Mouse (Mus musculus) heart, embryonic 13.5 days (tissue): ENCODE data around the gene Ddx52. TPM values are rescaled to one million over a fixed set of nuclear protein-coding genes. Genes with fewer than 3 reads are reported as not detected.

Experiments used
- ATAC-seq: fragments of 200-750 bp; cut with Nextera tagmentation; 2 replicates; pipeline ENCODE4 v1.8.0; 2017; ENCODE audit warnings: moderate TSS enrichment; ENCODE audit not compliant: insufficient number of reproducible peaks, low FRiP score, low TSS enrichment; ENCODE audit errors: extremely low read depth
- H3K27ac ChIP-seq: fragments of 300-500 bp; sonication (generic); replicated peaks from 2 replicates; pipeline ENCODE4 v1.5.1; 2015; ENCODE audit warnings: moderate library complexity, mild to moderate bottlenecking, inconsistent platforms
- H3K27me3 ChIP-seq: fragments of 300-500 bp; sonication (generic); replicated peaks from 2 replicates; pipeline ENCODE4 v1.6.1; 2015; ENCODE audit warnings: mild to moderate bottlenecking, inconsistent platforms
- H3K36me3 ChIP-seq: fragments of 300-500 bp; sonication (generic); 2 replicates; pipeline ENCODE4 v1.6.1; 2015; ENCODE audit warnings: mild to moderate bottlenecking, inconsistent platforms
- H3K4me1 ChIP-seq: fragments of 300-500 bp; sonication (generic); 2 replicates; pipeline ENCODE4 v1.6.1; 2015; ENCODE audit warnings: inconsistent platforms
- H3K4me2 ChIP-seq: fragments of 300-500 bp; sonication (generic); 2 replicates; pipeline ENCODE4 v1.6.1; 2015; ENCODE audit warnings: inconsistent platforms, mild to moderate bottlenecking, moderate library complexity
- H3K4me3 ChIP-seq: fragments of 300-500 bp; sonication (generic); 2 replicates; pipeline ENCODE4 v1.5.1; 2015; ENCODE audit warnings: moderate library complexity, mild to moderate bottlenecking, inconsistent platforms
- H3K9ac ChIP-seq: fragments of 300-500 bp; sonication (generic); 2 replicates; pipeline ENCODE4 v1.6.1; 2015; ENCODE audit warnings: inconsistent platforms, mild to moderate bottlenecking, moderate library complexity
- H3K9me3 ChIP-seq: fragments of 300-500 bp; sonication (generic); 2 replicates; pipeline ENCODE4 v1.6.1; 2016; ENCODE audit warnings: inconsistent platforms
- WGBS: fragments of 180-500 bp; shearing (Covaris S2); methylation state at CpG from one replicate; pipeline ENCODE4 v1.1.7; 2015; ENCODE audit warnings: mixed read lengths; 5-methylcytosine and 5-hydroxymethylcytosine counted together
- polyA plus RNA-seq: library from polyadenylated mRNA; unstranded; fragments of >200 nt; fragmentation: Nextera tagmentation; extraction: Ambion mirVana; gene quantifications from 2 replicates; pipeline ENCODE4 v1.2.1, GENCODE M21; 2015

Gene Ddx52
- polyA plus RNA-seq, 1 experiment from 2014 or later, result 20.6 TPM

- Histone ChIP-seq H3K9ac (no peak overlapping the region), H3K36me3 (no peaks in the 10 kb centered on the region), H3K27ac (no peak overlapping the region), H3K4me1 (no peaks in the 10 kb centered on the region), H3K9me3 (no peaks in the 10 kb centered on the region), H3K4me2 (no peak overlapping the region), H3K4me3 (no peak overlapping the region), H3K27me3 (peaks cover 23% of the 10 kb centered on the region)
- 68% methylated on average over 10 of the region's 10 CpGs for WGBS
- no peak for ATAC-seq
These were observed 9.3 kb upstream of the Ddx52 start for GRCm38 (mm10) chr11:83932506-83933106.

GRCm38 (mm10) chr11:83933376-83933775 is 8.5 kb upstream of the Ddx52 start:
- no peak overlapping the region for H3K9ac ChIP-seq
- no peak overlapping the region for H3K4me2 ChIP-seq
- WGBS, result 82% methylated on average over 4 of the region's 4 CpGs
- H3K9me3 ChIP-seq, result no peaks in the 10 kb centered on the region
- H3K36me3 ChIP-seq, result no peaks in the 10 kb centered on the region
- no peak overlapping the region for H3K4me3 ChIP-seq
- H3K4me1 ChIP-seq, result no peaks in the 10 kb centered on the region
- ATAC-seq, result no peak
- peaks cover 31% of the 10 kb centered on the region for H3K27me3 ChIP-seq
- H3K27ac ChIP-seq, result no peak overlapping the region

DNA sequence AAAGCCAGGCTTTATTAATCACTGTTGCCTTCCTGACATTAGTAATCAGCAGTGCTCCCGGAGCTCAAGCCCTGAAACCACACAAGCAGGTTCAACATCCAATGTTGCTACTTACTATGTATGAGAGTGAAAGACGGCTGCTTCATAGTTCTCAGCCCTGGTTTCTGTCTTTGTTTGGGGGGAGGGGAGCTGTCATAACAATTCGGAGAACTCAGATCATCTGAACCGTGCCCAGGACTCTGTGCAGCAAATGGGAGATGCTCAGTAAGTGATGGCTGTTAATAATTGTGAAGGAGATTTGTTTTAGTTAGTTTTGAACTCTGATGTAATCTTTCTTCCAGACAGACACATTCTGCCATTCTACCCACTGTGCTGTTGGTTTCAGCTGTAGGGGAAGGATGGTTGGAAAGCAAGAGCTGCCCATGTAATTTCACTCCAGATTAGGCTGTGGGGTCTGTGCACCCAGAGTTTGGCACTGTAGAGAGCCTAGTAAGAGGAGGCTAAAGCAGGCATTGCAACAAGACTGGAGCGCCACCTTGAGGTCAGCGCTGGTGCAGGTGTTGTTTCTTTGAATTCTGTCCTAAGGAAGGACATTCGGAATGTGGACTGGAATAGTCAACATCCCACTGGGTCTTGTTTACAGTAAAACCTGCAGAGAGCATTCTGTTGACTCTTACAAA is 5.7 kb upstream of the Ddx52 start:
- H3K27ac ChIP-seq, result no peak overlapping the region
- H3K4me3 ChIP-seq, result no peak overlapping the region
- no peaks in the 10 kb centered on the region for H3K4me1 ChIP-seq
- WGBS, result 15% methylated on average over 7 of the region's 7 CpGs
- H3K27me3 ChIP-seq, result peaks cover 50% of the 10 kb centered on the region
- H3K9me3 ChIP-seq, result no peaks in the 10 kb centered on the region
- no peak for ATAC-seq
- H3K36me3 ChIP-seq, result no peaks in the 10 kb centered on the region
- no peak overlapping the region for H3K4me2 ChIP-seq
- H3K9ac ChIP-seq, result no peak overlapping the region

GRCm38 (mm10) chr11:83938556-83938955 is 3.3 kb upstream of the Ddx52 start:
- WGBS, result 66% methylated on average over 8 of the region's 8 CpGs
- no peak for ATAC-seq
- H3K27ac ChIP-seq, result no peak overlapping the region

GRCm38 (mm10) chr11:83956822-83957221 is 15.0 kb downstream of the Ddx52 start:
- H3K4me2 ChIP-seq, result no peak overlapping the region
- 87% methylated on average over 2 of the region's 2 CpGs for WGBS
- peaks cover 97% of the 10 kb centered on the region for H3K36me3 ChIP-seq
- no peaks in the 10 kb centered on the region for H3K9me3 ChIP-seq
- no peak for ATAC-seq
- H3K27ac ChIP-seq, result no peak overlapping the region
- no peak overlapping the region for H3K9ac ChIP-seq
- H3K4me3 ChIP-seq, result no peak overlapping the region
- H3K4me1 ChIP-seq, result no peaks in the 10 kb centered on the region
- no peaks in the 10 kb centered on the region for H3K27me3 ChIP-seq

More at GRCm38 (mm10) chr11:83938556-83938955, 3.3 kb upstream of the Ddx52 start:
- no peaks in the 10 kb centered on the region for H3K9me3 ChIP-seq
- no peak overlapping the region for H3K4me2 ChIP-seq
- no peak overlapping the region for H3K9ac ChIP-seq
- H3K4me1 ChIP-seq, result peaks cover 9% of the 10 kb centered on the region
- peaks cover 47% of the 10 kb centered on the region for H3K27me3 ChIP-seq
- no peak overlapping the region for H3K4me3 ChIP-seq
- peaks cover 4% of the 10 kb centered on the region for H3K36me3 ChIP-seq

DNA sequence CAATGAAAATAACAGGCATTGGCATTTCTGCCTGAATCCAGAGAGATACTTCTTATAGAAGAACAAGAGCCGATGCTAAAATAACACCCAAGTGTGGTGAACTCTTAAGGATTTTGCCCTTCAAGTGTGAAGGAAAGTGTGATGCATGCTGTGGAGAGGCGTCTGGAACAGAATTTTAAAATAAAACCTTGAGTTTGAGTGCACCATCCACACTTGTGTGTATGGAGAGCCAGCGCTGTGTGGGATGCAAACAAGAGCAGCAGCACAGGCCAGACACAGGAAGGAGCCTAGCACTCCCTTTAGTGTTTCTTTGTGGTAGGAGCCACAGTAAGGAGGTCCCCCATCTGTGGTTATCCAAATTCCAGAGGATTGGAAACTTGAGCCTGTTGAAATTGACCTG is 20.1 kb downstream of the Ddx52 start:
- no peak overlapping the region for H3K27ac ChIP-seq
- peaks cover 62% of the 10 kb centered on the region for H3K36me3 ChIP-seq
- no peaks in the 10 kb centered on the region for H3K9me3 ChIP-seq
- ATAC-seq, result no peak
- no peak overlapping the region for H3K4me3 ChIP-seq
- H3K9ac ChIP-seq, result no peak overlapping the region
- H3K27me3 ChIP-seq, result no peaks in the 10 kb centered on the region
- H3K4me2 ChIP-seq, result no peak overlapping the region
- peaks cover 10% of the 10 kb centered on the region for H3K4me1 ChIP-seq
- WGBS, result 78% methylated on average over 3 of the region's 3 CpGs

DNA sequence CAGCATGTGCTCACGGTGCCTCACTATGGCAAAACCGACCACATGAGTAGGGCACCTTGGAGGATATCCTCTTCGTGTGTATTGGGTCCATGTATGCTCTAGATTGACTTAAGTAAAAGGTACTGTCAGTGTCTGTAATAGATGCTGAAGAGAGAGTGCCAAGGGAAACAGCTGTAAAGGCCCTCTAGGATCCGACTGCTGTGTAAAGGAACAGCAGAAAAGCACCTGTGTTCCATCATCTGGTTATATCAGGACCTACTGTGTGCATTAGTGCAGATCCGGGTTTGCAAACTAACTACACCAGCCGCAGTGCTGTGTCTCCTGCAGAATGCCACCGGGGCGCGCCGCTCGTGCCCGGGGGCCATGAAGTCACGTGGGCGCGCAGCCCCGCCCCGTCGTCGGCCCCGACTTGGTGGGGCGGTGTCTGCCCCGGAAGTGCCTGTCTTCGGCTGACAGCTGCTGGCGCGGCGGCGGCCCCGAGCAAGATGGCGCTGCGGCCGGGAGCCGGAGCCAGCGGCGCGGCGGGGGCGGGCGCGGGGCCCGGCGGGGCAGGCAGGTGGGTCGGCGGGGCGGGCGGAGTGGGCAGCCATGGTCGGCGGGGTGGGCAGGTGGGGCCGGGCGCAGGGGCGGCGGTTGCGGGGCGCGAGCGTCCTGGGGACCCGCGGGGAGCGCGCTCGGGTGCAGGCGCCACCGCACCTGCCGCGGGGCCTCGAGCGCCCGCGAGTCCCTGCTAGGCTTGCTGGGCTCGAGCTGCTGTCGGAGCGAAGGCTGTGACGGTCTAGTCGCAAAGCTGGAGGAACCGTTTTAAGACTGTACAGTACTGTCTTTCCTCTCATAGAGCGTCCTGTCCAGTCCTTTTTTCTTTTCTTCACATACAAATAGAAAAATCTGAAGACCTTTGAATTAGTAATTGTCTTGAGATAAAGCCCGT is 22.4 kb downstream of the Ddx52 start, which contains the start of gene Synrg:
TSS of gene Synrg (plus strand) at position 438 of the 931 bp plus-strand sequence.
- H3K4me2 ChIP-seq, result peak within 1 kb of the TSS; percentile 77
- peaks cover 16% of the 10 kb centered on the region for H3K4me1 ChIP-seq
- peaks cover 42% of the 10 kb centered on the region for H3K36me3 ChIP-seq
- peak within 1 kb of the TSS; percentile 81 for H3K27ac ChIP-seq
- no peaks in the 10 kb centered on the region for H3K27me3 ChIP-seq
- WGBS, result 2% methylated on average over 63 of the region's 76 CpGs
- peak within 1 kb of the TSS; percentile 88 for H3K9ac ChIP-seq
- peak; percentile 82 for ATAC-seq
- H3K9me3 ChIP-seq, result no peaks in the 10 kb centered on the region
- H3K4me3 ChIP-seq, result peak within 1 kb of the TSS; percentile 80

DNA sequence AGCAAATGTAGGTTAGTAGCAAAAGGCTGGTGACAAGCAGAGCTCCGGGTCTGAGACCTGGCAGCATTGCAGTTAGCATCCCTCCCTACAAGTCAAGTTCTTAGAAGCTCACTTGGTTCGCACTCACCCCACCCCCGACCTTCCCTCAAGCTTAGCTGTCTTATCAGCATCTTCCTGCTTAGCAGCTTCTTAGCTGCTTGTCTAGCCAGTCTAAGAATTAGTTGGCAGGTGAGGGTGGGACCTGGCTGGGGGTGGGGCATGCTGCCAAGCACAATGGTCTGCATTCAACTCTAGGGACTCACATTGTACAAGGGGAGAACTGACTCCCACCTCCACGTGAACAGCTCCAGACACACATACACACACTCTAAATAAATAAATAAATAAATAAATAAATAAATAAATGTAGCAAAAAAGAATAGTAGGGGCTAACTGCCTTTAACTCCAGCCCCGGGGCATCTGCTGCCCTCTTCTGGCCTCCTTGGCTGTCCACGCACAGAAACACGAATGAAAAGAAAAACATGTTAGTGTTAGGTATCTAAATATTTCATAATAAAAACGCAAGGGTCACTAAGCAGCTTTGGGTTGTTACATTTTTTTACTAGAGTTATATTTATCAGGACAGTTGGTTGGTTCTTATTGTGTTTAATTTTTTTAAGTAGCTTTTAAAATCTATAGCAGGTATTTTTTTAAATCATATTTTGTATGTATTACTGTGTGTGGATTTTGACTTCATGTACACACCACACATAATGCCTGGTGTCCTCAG is 25.8 kb downstream of the Ddx52 start:
- Histone ChIP-seq H3K27me3 (no peaks in the 10 kb centered on the region), H3K9ac (no peak overlapping the region), H3K4me3 (no peak overlapping the region), H3K4me1 (peaks cover 16% of the 10 kb centered on the region), H3K27ac (no peak overlapping the region), H3K9me3 (no peaks in the 10 kb centered on the region), H3K4me2 (no peak overlapping the region), H3K36me3 (peaks cover 25% of the 10 kb centered on the region)
- WGBS, result 48% methylated on average over 8 of the region's 8 CpGs
- no peak for ATAC-seq

GRCm38 (mm10) chr11:83968205-83968575 is 26.3 kb downstream of the Ddx52 start:
- Histone ChIP-seq H3K4me3 (no peak overlapping the region), H3K27ac (no peak overlapping the region), H3K36me3 (peaks cover 25% of the 10 kb centered on the region), H3K9me3 (no peaks in the 10 kb centered on the region), H3K4me2 (no peak overlapping the region), H3K27me3 (no peaks in the 10 kb centered on the region), H3K9ac (no peak overlapping the region), H3K4me1 (peaks cover 16% of the 10 kb centered on the region)
- no peak for ATAC-seq
- 67% methylated on average over 6 of the region's 6 CpGs for WGBS

- H3K27ac ChIP-seq, result no peak overlapping the region
- H3K9ac ChIP-seq, result no peak overlapping the region
- H3K36me3 ChIP-seq, result peaks cover 24% of the 10 kb centered on the region
- no peak for ATAC-seq
- H3K9me3 ChIP-seq, result no peaks in the 10 kb centered on the region
- no peak overlapping the region for H3K4me3 ChIP-seq
- H3K4me1 ChIP-seq, result peaks cover 11% of the 10 kb centered on the region
- H3K27me3 ChIP-seq, result no peaks in the 10 kb centered on the region
- WGBS, result 89% methylated on average over 3 of the region's 3 CpGs
- H3K4me2 ChIP-seq, result no peak overlapping the region
These were observed 27.2 kb downstream of the Ddx52 start for GRCm38 (mm10) chr11:83969040-83969439.
